Mouse (Mus musculus) embryonic facial prominence, embryonic 12.5 days (tissue): ENCODE data around the gene Jmjd8. TPM values are rescaled to one million over a fixed set of nuclear protein-coding genes. Genes with fewer than 3 reads are reported as not detected.

ENCODE experiments used
- ATAC-seq: fragments of 200-750 bp; cut with Nextera tagmentation; 2 replicates; pipeline ENCODE4 v1.8.0; 2017; ENCODE audit not compliant: insufficient number of reproducible peaks, insufficient read depth, low FRiP score, low TSS enrichment
- H3K27ac ChIP-seq: fragments of 300-500 bp; sonication (generic); 2 replicates; pipeline ENCODE4 v1.5.1; 2016; ENCODE audit warnings: mild to moderate bottlenecking
- H3K27me3 ChIP-seq: fragments of 300-500 bp; sonication (generic); 2 replicates; pipeline ENCODE4 v1.6.1; 2016; ENCODE audit warnings: mild to moderate bottlenecking, moderate library complexity
- H3K36me3 ChIP-seq: fragments of 300-500 bp; sonication (generic); 2 replicates; pipeline ENCODE4 v1.6.1; 2016; ENCODE audit warnings: mild to moderate bottlenecking
- H3K4me1 ChIP-seq: fragments of 300-500 bp; sonication (generic); 2 replicates; pipeline ENCODE4 v1.6.1; 2016
- H3K4me2 ChIP-seq: fragments of 300-500 bp; sonication (generic); replicated peaks from 2 replicates; pipeline ENCODE4 v1.6.1; 2016; ENCODE audit warnings: mild to moderate bottlenecking, moderate library complexity
- H3K4me3 ChIP-seq: fragments of 300-500 bp; sonication (generic); 2 replicates; pipeline ENCODE4 v1.5.1; 2016; ENCODE audit warnings: mild to moderate bottlenecking
- H3K9ac ChIP-seq: fragments of 300-500 bp; sonication (generic); 2 replicates; pipeline ENCODE4 v1.6.1; 2016; ENCODE audit warnings: mild to moderate bottlenecking, moderate library complexity
- H3K9me3 ChIP-seq: fragments of 300-500 bp; sonication (generic); 2 replicates; pipeline ENCODE4 v1.6.1; 2016; ENCODE audit warnings: mild to moderate bottlenecking, moderate library complexity
- WGBS: fragments of 180-500 bp; shearing (Covaris S2); methylation state at CpG from one replicate; pipeline ENCODE4 v1.1.7; 2016; 5-methylcytosine and 5-hydroxymethylcytosine counted together
- polyA plus RNA-seq: library from polyadenylated mRNA; unstranded; fragments of >200 nt; fragmentation: Nextera tagmentation; extraction: Ambion mirVana; gene quantifications from 2 replicates; pipeline ENCODE4 v1.2.1, GENCODE M21; 2016

Gene Jmjd8
- polyA plus RNA-seq, 1 experiment from 2014 or later, result 57.0 TPM

DNA sequence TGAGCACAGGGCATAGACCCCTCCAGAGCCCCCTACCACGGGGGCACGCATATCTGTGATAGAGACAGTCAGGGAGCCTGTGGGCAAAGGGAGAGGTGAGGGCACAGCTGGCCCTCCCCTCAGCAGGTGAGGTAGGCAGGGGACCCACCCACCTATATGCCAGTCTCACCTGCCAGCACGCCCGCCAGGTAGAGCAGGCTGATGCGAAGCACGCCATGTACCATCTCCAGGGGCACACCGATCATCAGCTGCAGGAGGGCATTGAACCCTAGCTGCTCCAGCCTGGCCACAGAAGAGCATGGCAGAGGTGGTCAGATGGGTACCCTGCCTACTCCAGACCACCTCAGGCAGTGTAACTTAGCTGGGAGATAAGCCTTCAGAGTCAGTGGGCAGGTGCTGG lies 6.6 kb downstream of the Jmjd8 start:
- Histone ChIP-seq H3K4me2 (0 out of 2 replicates have a peak overlapping the region, but pooled peaks have one; percentile 79), H3K36me3 (peaks cover 50% of the 10 kb centered on the region), H3K4me1 (peaks cover 59% of the 10 kb centered on the region), H3K27ac (no peak overlapping the region), H3K4me3 (no peak overlapping the region), H3K9me3 (no peaks in the 10 kb centered on the region), H3K27me3 (no peaks in the 10 kb centered on the region), H3K9ac (no peak overlapping the region)
- ATAC-seq, result no peak
- 96% methylated on average over 7 of the region's 7 CpGs for WGBS

DNA sequence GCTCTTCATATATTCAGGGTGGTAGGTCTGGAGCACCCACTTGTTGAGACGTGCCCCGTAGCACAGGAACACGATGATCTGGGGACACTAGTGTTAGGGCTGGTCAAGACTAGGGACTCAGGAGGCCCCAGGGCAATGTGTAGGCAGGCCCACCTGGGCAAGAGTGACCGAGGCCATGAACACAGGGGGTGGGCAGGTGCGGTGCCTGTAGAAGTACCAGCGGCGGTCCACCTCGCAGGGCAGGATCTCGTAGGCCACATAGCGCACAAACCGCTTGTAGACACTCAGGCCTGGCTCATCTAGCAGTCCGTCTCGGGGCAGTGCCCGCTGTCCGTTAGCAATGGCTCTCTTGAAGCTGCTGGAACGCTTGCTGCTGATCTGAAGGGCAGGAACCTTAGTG lies 7.1 kb downstream of the Jmjd8 start:
- no peak overlapping the region for H3K27ac ChIP-seq
- H3K36me3 ChIP-seq, result peaks cover 50% of the 10 kb centered on the region
- no peaks in the 10 kb centered on the region for H3K9me3 ChIP-seq
- H3K4me1 ChIP-seq, result peaks cover 54% of the 10 kb centered on the region
- no peak for ATAC-seq
- H3K27me3 ChIP-seq, result no peaks in the 10 kb centered on the region
- WGBS, result 91% methylated on average over 16 of the region's 16 CpGs
- no peak overlapping the region for H3K4me3 ChIP-seq
- H3K4me2 ChIP-seq, result peak overlapping the region; percentile 79; the same call in 1 of the 2 replicates
- H3K9ac ChIP-seq, result 0 out of 2 replicates have a peak overlapping the region, but pooled peaks have one; percentile 55

DNA sequence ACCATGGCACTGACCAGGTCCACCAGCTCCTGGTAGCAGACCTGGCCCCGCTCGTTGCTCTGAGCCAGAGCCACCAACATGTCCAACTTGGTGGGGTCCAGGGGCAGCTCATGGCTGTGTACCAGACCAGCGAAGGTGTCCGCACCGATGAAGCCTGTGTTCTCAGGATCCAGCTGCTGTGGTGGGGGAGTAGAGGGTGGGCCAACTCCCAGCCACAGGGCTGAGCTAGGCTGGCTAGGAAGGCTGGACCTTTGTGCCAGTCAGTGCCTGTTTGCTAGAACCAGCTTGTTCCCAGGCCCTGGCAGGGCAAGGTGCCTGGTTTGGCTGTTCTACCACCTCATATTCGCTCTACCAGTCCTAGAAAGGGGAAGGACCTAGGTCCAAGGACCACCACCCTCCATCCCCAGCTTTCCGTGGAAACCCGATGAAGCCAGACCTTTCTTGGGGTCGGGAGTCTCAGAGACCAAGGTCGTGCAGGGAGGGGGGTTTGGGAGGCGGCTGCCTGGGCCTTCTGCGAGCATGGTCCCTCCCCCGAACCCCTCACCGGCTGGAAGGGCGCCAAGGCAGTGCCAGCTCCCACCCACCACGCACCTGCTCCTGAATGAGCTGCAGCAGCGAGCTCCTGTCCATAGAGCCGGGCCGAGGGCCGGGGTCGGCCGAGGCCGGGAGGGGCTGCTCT lies 7.9 kb downstream of the Jmjd8 start:
- Histone ChIP-seq H3K36me3 (peaks cover 50% of the 10 kb centered on the region), H3K4me1 (peaks cover 48% of the 10 kb centered on the region), H3K4me3 (peak overlapping the region; percentile 36), H3K9ac (peak overlapping the region; percentile 55), H3K9me3 (no peaks in the 10 kb centered on the region), H3K4me2 (peak overlapping the region; percentile 79), H3K27me3 (no peaks in the 10 kb centered on the region), H3K27ac (no peak overlapping the region)
- no peak for ATAC-seq
- 21% methylated on average over 23 of the region's 23 CpGs for WGBS

DNA sequence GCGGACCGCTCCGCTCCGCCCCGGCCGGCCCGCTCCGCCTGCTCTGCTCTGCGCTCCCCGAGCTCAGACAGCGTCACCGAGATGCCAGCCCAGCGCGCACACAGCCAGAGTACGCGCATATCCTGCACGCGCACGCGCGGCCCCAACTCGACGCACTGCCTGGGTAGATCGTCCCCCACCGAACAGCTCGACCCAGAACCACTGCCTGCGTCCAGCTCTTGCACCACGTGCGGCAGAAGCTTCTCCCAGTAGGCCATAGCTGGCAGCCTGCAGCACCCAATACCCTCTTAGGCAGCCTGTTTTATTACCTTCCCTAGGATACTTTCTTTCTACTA lies 8.4 kb downstream of the Jmjd8 start, which contains the start of gene Rhbdl1:
Gene Rhbdl1, minus strand, starts transcription at position 220 of the 335 bp plus-strand sequence.
- no peaks in the 10 kb centered on the region for H3K27me3 ChIP-seq
- no peak for ATAC-seq
- H3K4me1 ChIP-seq, result peaks cover 43% of the 10 kb centered on the region
- H3K4me3 ChIP-seq, result peak within 1 kb of the TSS; percentile 36
- WGBS, result 2% methylated on average over 28 of the region's 29 CpGs
- H3K27ac ChIP-seq, result no peak within 1 kb of the TSS
- H3K9ac ChIP-seq, result peak within 1 kb of the TSS; percentile 55
- H3K9me3 ChIP-seq, result no peaks in the 10 kb centered on the region
- peaks cover 53% of the 10 kb centered on the region for H3K36me3 ChIP-seq
- H3K4me2 ChIP-seq, result peak within 1 kb of the TSS; percentile 79

- peak overlapping the region; percentile 36; the same call in 1 of the 2 replicates for H3K4me3 ChIP-seq
- H3K9ac ChIP-seq, result no peak overlapping the region
- H3K4me1 ChIP-seq, result peaks cover 43% of the 10 kb centered on the region
- peak overlapping the region; percentile 79 for H3K4me2 ChIP-seq
- 53% methylated on average over 3 of the region's 3 CpGs for whole genome bisulfite sequencing
- no peak overlapping the region for H3K27ac ChIP-seq
- H3K27me3 ChIP-seq, result no peaks in the 10 kb centered on the region
- peaks cover 58% of the 10 kb centered on the region for H3K36me3 ChIP-seq
- no peak for ATAC-seq
- no peaks in the 10 kb centered on the region for H3K9me3 ChIP-seq
Measured at GRCm38 (mm10) chr17:25837533-25837932, 8.9 kb downstream of the Jmjd8 start.

DNA sequence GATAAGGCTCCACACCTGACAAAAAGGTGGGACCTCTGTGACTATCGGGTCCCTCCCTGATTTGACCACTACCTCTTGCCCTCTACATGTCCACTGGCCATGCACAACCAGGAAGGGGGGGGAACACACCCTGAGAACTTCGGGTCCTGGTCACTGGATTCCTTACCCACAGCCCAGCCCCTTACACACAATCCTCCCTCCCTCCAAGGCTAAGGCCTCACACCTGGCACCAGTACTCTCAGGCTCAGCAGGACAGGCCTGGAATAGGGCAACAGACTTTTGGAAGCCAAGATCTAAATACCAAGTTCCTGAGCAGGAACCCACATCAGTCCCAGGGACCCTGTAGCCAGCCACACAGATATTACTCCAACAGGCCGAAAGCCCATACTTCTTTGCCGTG lies 10.2 kb downstream of the Jmjd8 start:
- Histone ChIP-seq H3K4me1 (peaks cover 50% of the 10 kb centered on the region), H3K27ac (no peak overlapping the region), H3K9me3 (no peaks in the 10 kb centered on the region), H3K36me3 (peaks cover 59% of the 10 kb centered on the region), H3K27me3 (no peaks in the 10 kb centered on the region), H3K4me2 (no peak overlapping the region), H3K4me3 (no peak overlapping the region), H3K9ac (no peak overlapping the region)
- 88% methylated on average over 4 of the region's 4 CpGs for WGBS
- no peak for ATAC-seq

- Histone ChIP-seq H3K9me3 (no peaks in the 10 kb centered on the region), H3K36me3 (peaks cover 59% of the 10 kb centered on the region), H3K9ac (no peak overlapping the region), H3K27me3 (no peaks in the 10 kb centered on the region), H3K4me2 (no peak overlapping the region), H3K4me1 (peaks cover 43% of the 10 kb centered on the region), H3K4me3 (no peak overlapping the region), H3K27ac (no peak overlapping the region)
- no peak for ATAC-seq
- 86% methylated on average over 14 of the region's 14 CpGs for WGBS
Measured at GRCm38 (mm10) chr17:25839455-25840235, 11.0 kb downstream of the Jmjd8 start.

- Histone ChIP-seq H3K4me2 (no peak overlapping the region), H3K27ac (no peak overlapping the region), H3K4me1 (peaks cover 35% of the 10 kb centered on the region), H3K4me3 (no peak overlapping the region), H3K9ac (no peak overlapping the region), H3K9me3 (no peaks in the 10 kb centered on the region), H3K36me3 (peaks cover 57% of the 10 kb centered on the region), H3K27me3 (no peaks in the 10 kb centered on the region)
- WGBS, result 91% methylated on average over 6 of the region's 6 CpGs
- ATAC-seq, result no peak
Measured at GRCm38 (mm10) chr17:25840519-25840918, 11.9 kb downstream of the Jmjd8 start.

DNA sequence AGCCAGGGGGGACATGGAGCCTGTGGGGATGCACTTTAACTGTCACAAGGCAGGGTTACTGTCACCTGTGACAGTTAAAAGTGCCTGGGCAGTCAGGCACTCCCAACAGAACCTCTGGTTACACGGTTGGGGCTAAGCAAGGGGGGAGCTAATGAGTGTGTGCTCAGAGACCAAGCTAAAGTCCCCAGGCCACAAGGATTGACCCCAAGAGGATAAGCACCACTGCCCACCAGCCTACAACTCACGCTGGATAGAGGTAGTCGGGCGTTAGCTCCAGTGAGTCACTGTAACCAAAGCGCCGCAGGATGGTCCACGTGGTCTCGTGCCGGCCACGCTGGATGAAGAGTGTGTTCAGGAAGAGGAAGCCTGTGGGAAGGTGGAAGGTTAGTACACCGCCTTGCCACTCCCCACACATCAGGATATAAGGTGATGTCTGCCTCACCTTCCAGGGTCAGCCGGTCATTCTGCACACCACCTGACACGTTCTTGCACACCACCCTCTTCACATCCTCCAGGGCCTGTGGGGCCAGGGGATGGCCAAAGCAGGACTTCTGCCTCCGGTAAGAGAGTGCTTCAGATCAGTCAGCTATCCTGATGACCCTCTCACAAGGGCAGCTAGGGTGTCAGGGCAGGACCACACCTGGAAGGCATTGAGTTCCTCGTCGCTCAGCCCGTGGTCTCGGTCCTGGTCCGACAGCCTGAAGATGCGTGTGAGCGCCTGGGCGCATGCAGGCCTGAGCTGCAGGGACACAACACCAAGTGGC lies 12.6 kb downstream of the Jmjd8 start, which contains the start of gene Gm20683:
Gene Gm20683, minus strand, starts transcription at position 647 of the 764 bp plus-strand sequence.
- Histone ChIP-seq H3K27ac (no peak within 1 kb of the TSS), H3K9me3 (no peaks in the 10 kb centered on the region), H3K4me3 (no peak within 1 kb of the TSS), H3K4me1 (peaks cover 27% of the 10 kb centered on the region), H3K9ac (no peak within 1 kb of the TSS), H3K27me3 (no peaks in the 10 kb centered on the region), H3K4me2 (no peak within 1 kb of the TSS), H3K36me3 (peaks cover 58% of the 10 kb centered on the region)
- 92% methylated on average over 22 of the region's 22 CpGs for WGBS
- no peak for ATAC-seq

- Histone ChIP-seq H3K4me2 (no peak overlapping the region), H3K9me3 (no peaks in the 10 kb centered on the region), H3K36me3 (peaks cover 59% of the 10 kb centered on the region), H3K9ac (no peak overlapping the region), H3K27me3 (no peaks in the 10 kb centered on the region), H3K4me1 (peaks cover 15% of the 10 kb centered on the region), H3K4me3 (no peak overlapping the region), H3K27ac (no peak overlapping the region)
- WGBS, result 80% methylated on average over 3 of the region's 3 CpGs
- no peak for ATAC-seq
Measured at GRCm38 (mm10) chr17:25842509-25842908, 13.8 kb downstream of the Jmjd8 start.

DNA sequence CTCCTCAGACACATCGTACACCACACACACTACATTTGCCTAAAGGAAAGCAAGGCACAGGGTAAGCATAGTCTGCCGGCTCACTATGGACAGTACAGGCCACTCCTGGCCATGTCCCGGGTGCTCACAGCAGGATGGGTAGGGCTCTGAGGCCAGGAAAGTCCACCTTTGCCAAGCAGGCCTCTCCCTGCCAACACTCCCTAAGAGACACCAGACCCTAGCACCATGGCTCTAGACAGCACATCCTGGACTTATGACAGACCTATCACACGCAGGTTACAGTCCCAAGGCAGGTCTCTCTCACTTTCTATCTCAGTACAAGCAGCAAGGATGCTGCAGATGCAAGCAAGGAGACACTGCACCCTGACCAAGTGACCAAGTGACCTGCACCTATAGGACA lies 14.5 kb downstream of the Jmjd8 start:
- 91% methylated on average over 4 of the region's 4 CpGs for WGBS
- Histone ChIP-seq H3K27me3 (no peaks in the 10 kb centered on the region), H3K9ac (peak overlapping the region; percentile 91)

More for the DNA sequence above, 14.5 kb downstream of the Jmjd8 start:
- Histone ChIP-seq H3K4me3 (peak overlapping the region; percentile 85), H3K27ac (no peak overlapping the region; the same call in 1 of the 2 replicates), H3K4me1 (peaks cover 11% of the 10 kb centered on the region), H3K4me2 (peak overlapping the region; percentile 91), H3K9me3 (no peaks in the 10 kb centered on the region), H3K36me3 (peaks cover 59% of the 10 kb centered on the region)
- ATAC-seq, result no peak
